Mouse (Mus musculus) heart, embryonic 13.5 days (tissue): ENCODE results near the gene Ckb. TPM values are rescaled to one million over a fixed set of nuclear protein-coding genes. Genes with fewer than 3 reads are reported as not detected.
A peak's percentile ranks its signal among the peaks of the same experiment; 100 is the strongest.
"Not testable (repeated sequence)": the region's sequence is repeated elsewhere in the genome, so short reads cannot be mapped to it uniquely, and the experiment has no call there.

ENCODE experiments used
- ATAC-seq: fragments of 200-750 bp; cut with Nextera tagmentation; 2 replicates; pipeline ENCODE4 v1.8.0; 2017; ENCODE audit warnings: moderate TSS enrichment; ENCODE audit not compliant: insufficient number of reproducible peaks, low FRiP score, low TSS enrichment; ENCODE audit errors: extremely low read depth
- H3K27ac ChIP-seq: fragments of 300-500 bp; sonication (generic); replicated peaks from 2 replicates; pipeline ENCODE4 v1.5.1; 2015; ENCODE audit warnings: moderate library complexity, mild to moderate bottlenecking, inconsistent platforms
- H3K27me3 ChIP-seq: fragments of 300-500 bp; sonication (generic); replicated peaks from 2 replicates; pipeline ENCODE4 v1.6.1; 2015; ENCODE audit warnings: mild to moderate bottlenecking, inconsistent platforms
- H3K36me3 ChIP-seq: fragments of 300-500 bp; sonication (generic); 2 replicates; pipeline ENCODE4 v1.6.1; 2015; ENCODE audit warnings: mild to moderate bottlenecking, inconsistent platforms
- H3K4me1 ChIP-seq: fragments of 300-500 bp; sonication (generic); 2 replicates; pipeline ENCODE4 v1.6.1; 2015; ENCODE audit warnings: inconsistent platforms
- H3K4me2 ChIP-seq: fragments of 300-500 bp; sonication (generic); 2 replicates; pipeline ENCODE4 v1.6.1; 2015; ENCODE audit warnings: inconsistent platforms, mild to moderate bottlenecking, moderate library complexity
- H3K4me3 ChIP-seq: fragments of 300-500 bp; sonication (generic); 2 replicates; pipeline ENCODE4 v1.5.1; 2015; ENCODE audit warnings: moderate library complexity, mild to moderate bottlenecking, inconsistent platforms
- H3K9ac ChIP-seq: fragments of 300-500 bp; sonication (generic); 2 replicates; pipeline ENCODE4 v1.6.1; 2015; ENCODE audit warnings: inconsistent platforms, mild to moderate bottlenecking, moderate library complexity
- H3K9me3 ChIP-seq: fragments of 300-500 bp; sonication (generic); 2 replicates; pipeline ENCODE4 v1.6.1; 2016; ENCODE audit warnings: inconsistent platforms
- WGBS: fragments of 180-500 bp; shearing (Covaris S2); methylation state at CpG from one replicate; pipeline ENCODE4 v1.1.7; 2015; ENCODE audit warnings: mixed read lengths; 5-methylcytosine and 5-hydroxymethylcytosine counted together
- polyA plus RNA-seq: library from polyadenylated mRNA; unstranded; fragments of >200 nt; fragmentation: Nextera tagmentation; extraction: Ambion mirVana; gene quantifications from 2 replicates; pipeline ENCODE4 v1.2.1, GENCODE M21; 2015

Ckb gene
- polyA plus RNA-seq, 1 experiment from 2014 or later: 279 TPM

- Histone ChIP-seq H3K27ac (peak overlapping the region; percentile 87), H3K9ac (peak overlapping the region; percentile 77), H3K4me3 (peak overlapping the region; percentile 33), H3K9me3 (no peaks in the 10 kb centered on the region), H3K4me2 (peak overlapping the region; percentile 65), H3K27me3 (peaks cover 25% of the 10 kb centered on the region), H3K4me1 (peaks cover 77% of the 10 kb centered on the region), H3K36me3 (peaks cover 3% of the 10 kb centered on the region; the same call in 1 of the 2 replicates)
- under 1% methylated on average over 8 of the region's 8 CpGs for WGBS
- ATAC-seq: no peak
Observed at GRCm38 (mm10) chr12:111668457-111668912, 3.7 kb downstream of the Ckb start.

- Histone ChIP-seq H3K36me3 (peaks cover 3% of the 10 kb centered on the region), H3K4me3 (no peak overlapping the region), H3K4me1 (peaks cover 76% of the 10 kb centered on the region), H3K4me2 (no peak overlapping the region), H3K27me3 (peaks cover 15% of the 10 kb centered on the region), H3K9me3 (no peaks in the 10 kb centered on the region), H3K9ac (no peak overlapping the region), H3K27ac (no peak overlapping the region)
- ATAC-seq: no peak
- 82% methylated on average over 5 of the region's 5 CpGs for WGBS
Observed at GRCm38 (mm10) chr12:111667421-111667820, 4.7 kb downstream of the Ckb start.

- Histone ChIP-seq H3K27ac (peak overlapping the region; percentile 88), H3K4me2 (no peak overlapping the region), H3K9me3 (no peaks in the 10 kb centered on the region), H3K36me3 (peaks cover 14% of the 10 kb centered on the region), H3K27me3 (peaks cover 10% of the 10 kb centered on the region), H3K9ac (peak overlapping the region; percentile 59), H3K4me1 (peaks cover 68% of the 10 kb centered on the region), H3K4me3 (no peak overlapping the region)
- 67% methylated on average over 13 of the region's 13 CpGs for WGBS
- no peak for ATAC-seq
Observed at GRCm38 (mm10) chr12:111666380-111666779, 5.8 kb downstream of the Ckb start.

- H3K4me1 ChIP-seq: peaks cover 56% of the 10 kb centered on the region
- no peaks in the 10 kb centered on the region; the same call in 1 of the 2 replicates for H3K27me3 ChIP-seq
- WGBS: 61% methylated on average over 13 of the region's 13 CpGs
- H3K27ac ChIP-seq: peak overlapping the region; percentile 88
- H3K4me3 ChIP-seq: no peak overlapping the region
- ATAC-seq: no peak
- H3K9ac ChIP-seq: no peak overlapping the region
- no peaks in the 10 kb centered on the region for H3K9me3 ChIP-seq
- peaks cover 16% of the 10 kb centered on the region for H3K36me3 ChIP-seq
- no peak overlapping the region for H3K4me2 ChIP-seq
Observed at GRCm38 (mm10) chr12:111665041-111665880, 6.9 kb downstream of the Ckb start.

DNA sequence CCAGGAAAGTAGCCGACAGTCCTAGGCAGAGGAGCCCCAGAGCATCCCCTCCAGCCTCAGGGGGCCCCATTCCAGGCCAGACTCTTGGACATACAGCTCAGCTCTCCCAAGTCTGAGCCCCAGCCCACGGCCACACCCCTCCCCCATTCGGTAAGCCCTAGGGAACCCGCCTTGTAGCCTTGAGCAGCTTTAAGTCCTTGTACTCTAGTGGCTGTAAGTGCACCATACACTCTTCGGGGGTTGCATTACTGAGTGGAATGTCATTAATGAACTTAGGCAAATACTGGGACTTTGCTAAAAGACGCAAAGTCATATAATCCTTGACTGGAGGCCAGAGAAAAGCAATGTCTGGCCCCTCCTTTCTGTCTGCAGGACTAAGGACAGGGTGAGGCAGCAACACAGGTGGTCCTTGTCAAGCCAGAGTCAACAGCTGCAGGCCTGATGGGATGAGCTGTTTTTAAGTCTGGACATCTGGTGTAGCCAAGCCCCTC, 7.9 kb downstream of the Ckb start:
- Histone ChIP-seq H3K36me3 (peaks cover 27% of the 10 kb centered on the region), H3K4me2 (peak overlapping the region; percentile 24), H3K9ac (peak overlapping the region; percentile 56; the same call in 1 of the 2 replicates), H3K27ac (peak overlapping the region; percentile 82), H3K9me3 (no peaks in the 10 kb centered on the region), H3K4me1 (peaks cover 46% of the 10 kb centered on the region), H3K27me3 (no peaks in the 10 kb centered on the region), H3K4me3 (no peak overlapping the region)
- 33% methylated on average over 6 of the region's 6 CpGs for WGBS
- no peak for ATAC-seq

- 44% methylated on average over 17 of the region's 17 CpGs for WGBS
- H3K9me3 ChIP-seq: no peaks in the 10 kb centered on the region
- peak overlapping the region; percentile 56; the same call in 1 of the 2 replicates for H3K9ac ChIP-seq
- peaks cover 33% of the 10 kb centered on the region for H3K36me3 ChIP-seq
- H3K4me1 ChIP-seq: peaks cover 39% of the 10 kb centered on the region
- H3K4me3 ChIP-seq: no peak overlapping the region
- peak overlapping the region; percentile 24 for H3K4me2 ChIP-seq
- ATAC-seq: no peak
- H3K27ac ChIP-seq: peak overlapping the region; percentile 82
- no peaks in the 10 kb centered on the region for H3K27me3 ChIP-seq
Observed at GRCm38 (mm10) chr12:111663228-111664143, 8.7 kb downstream of the Ckb start.

- not testable (repeated sequence) for H3K9me3 ChIP-seq, H3K4me2 ChIP-seq, H3K9ac ChIP-seq, ATAC-seq, H3K27me3 ChIP-seq, H3K4me3 ChIP-seq, H3K27ac ChIP-seq
- H3K36me3 ChIP-seq: peaks cover 53% of the 10 kb centered on the region
- 92% methylated on average over 11 of the region's 11 CpGs for WGBS
- peaks cover 37% of the 10 kb centered on the region for H3K4me1 ChIP-seq
Observed at GRCm38 (mm10) chr12:111661554-111661953, 10.6 kb downstream of the Ckb start.

DNA sequence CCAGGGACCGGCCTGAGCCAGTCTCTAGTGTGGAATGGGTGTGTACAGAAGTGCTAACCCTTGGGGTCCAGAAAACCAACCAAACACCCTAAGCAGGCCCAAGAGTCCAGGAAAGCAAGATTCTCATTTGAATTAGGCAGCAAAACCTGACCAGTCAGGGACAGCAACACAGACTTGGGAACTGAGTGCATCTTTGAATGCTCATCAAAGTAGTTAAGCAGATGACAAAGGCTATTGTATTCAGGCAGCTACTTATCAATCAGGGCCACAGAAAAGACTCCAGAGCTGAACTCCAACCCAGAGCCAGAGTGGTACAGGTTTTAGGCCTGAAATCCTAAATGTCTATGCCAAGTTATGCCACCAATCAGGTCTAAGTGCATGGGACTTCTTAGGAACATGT, 11.5 kb downstream of the Ckb start:
- H3K9ac ChIP-seq: no peak overlapping the region
- no peak overlapping the region for H3K27ac ChIP-seq
- no peaks in the 10 kb centered on the region for H3K27me3 ChIP-seq
- H3K4me2 ChIP-seq: no peak overlapping the region
- H3K9me3 ChIP-seq: no peaks in the 10 kb centered on the region
- 96% methylated on average over 1 of the region's 1 CpGs for WGBS
- ATAC-seq: no peak
- peaks cover 61% of the 10 kb centered on the region for H3K36me3 ChIP-seq
- peaks cover 28% of the 10 kb centered on the region for H3K4me1 ChIP-seq
- H3K4me3 ChIP-seq: no peak overlapping the region

GRCm38 (mm10) chr12:111659331-111659730, 12.8 kb downstream of the Ckb start:
- Histone ChIP-seq H3K36me3 (peaks cover 71% of the 10 kb centered on the region), H3K9me3 (no peaks in the 10 kb centered on the region), H3K27me3 (no peaks in the 10 kb centered on the region), H3K4me2 (no peak overlapping the region), H3K27ac (no peak overlapping the region), H3K4me1 (peaks cover 15% of the 10 kb centered on the region), H3K4me3 (no peak overlapping the region), H3K9ac (no peak overlapping the region)
- no peak for ATAC-seq
- WGBS: 92% methylated on average over 4 of the region's 4 CpGs

DNA sequence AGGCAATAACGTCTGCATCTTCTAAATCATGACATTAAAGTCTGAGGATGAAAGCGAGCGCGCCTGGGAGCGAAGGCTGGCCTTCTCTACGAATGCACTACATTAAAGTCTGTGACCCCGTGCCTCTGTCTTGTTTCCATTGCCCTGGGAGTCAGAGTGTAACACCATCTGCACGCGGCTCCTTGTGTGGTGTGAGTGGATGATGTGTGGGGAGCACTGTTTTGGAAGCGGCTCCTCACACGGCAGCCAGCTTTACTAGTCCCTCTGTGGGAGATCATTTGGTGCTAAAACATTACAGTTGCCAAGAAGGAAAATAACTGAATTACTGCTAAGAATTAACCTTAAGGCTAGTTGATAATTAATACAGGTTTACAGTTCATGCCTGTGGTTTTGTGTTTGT, 16.4 kb downstream of the Ckb start:
- Histone ChIP-seq H3K27me3 (no peaks in the 10 kb centered on the region), H3K4me2 (no peak overlapping the region), H3K9ac (no peak overlapping the region), H3K4me1 (no peaks in the 10 kb centered on the region), H3K36me3 (peaks cover 85% of the 10 kb centered on the region), H3K27ac (no peak overlapping the region), H3K4me3 (no peak overlapping the region), H3K9me3 (no peaks in the 10 kb centered on the region)
- WGBS: 95% methylated on average over 11 of the region's 11 CpGs
- no peak for ATAC-seq

DNA sequence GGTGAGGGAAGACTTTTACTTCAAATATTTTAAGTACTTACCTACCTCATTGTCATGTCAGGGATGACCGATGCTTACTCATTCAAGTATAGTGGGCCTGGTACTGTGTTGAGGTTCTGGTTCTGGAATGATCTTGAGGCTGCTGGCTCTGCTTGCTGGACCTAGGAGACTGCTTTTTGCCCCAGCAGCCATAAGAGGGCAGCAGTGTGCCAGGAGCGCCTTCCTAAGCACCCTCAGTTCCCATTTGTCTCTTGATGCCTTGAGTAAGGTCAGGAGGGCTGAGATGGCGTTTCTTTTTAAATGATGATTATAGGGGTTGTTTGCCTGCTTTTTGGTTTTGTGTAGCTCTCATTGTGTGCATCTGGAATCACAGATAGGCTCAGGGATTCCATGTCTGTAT, 18.7 kb downstream of the Ckb start:
- H3K4me2 ChIP-seq: no peak overlapping the region
- no peak overlapping the region for H3K4me3 ChIP-seq
- no peaks in the 10 kb centered on the region for H3K27me3 ChIP-seq
- H3K9ac ChIP-seq: no peak overlapping the region
- no peak overlapping the region for H3K27ac ChIP-seq
- no peak for ATAC-seq
- H3K36me3 ChIP-seq: peaks cover 89% of the 10 kb centered on the region
- WGBS: 34% methylated on average over 3 of the region's 3 CpGs
- no peaks in the 10 kb centered on the region for H3K9me3 ChIP-seq
- no peaks in the 10 kb centered on the region for H3K4me1 ChIP-seq
